Mouse (Mus musculus) embryo, embryonic 11.5 days (tissue): ENCODE results near the gene Polr3f.

Experiments
- DNase-seq: peaks from one replicate; pipeline ENCODE4 v3.0.0-alpha.2; 2012; ENCODE audit warnings: low read depth, low spot score

The Polr3f gene

DNA sequence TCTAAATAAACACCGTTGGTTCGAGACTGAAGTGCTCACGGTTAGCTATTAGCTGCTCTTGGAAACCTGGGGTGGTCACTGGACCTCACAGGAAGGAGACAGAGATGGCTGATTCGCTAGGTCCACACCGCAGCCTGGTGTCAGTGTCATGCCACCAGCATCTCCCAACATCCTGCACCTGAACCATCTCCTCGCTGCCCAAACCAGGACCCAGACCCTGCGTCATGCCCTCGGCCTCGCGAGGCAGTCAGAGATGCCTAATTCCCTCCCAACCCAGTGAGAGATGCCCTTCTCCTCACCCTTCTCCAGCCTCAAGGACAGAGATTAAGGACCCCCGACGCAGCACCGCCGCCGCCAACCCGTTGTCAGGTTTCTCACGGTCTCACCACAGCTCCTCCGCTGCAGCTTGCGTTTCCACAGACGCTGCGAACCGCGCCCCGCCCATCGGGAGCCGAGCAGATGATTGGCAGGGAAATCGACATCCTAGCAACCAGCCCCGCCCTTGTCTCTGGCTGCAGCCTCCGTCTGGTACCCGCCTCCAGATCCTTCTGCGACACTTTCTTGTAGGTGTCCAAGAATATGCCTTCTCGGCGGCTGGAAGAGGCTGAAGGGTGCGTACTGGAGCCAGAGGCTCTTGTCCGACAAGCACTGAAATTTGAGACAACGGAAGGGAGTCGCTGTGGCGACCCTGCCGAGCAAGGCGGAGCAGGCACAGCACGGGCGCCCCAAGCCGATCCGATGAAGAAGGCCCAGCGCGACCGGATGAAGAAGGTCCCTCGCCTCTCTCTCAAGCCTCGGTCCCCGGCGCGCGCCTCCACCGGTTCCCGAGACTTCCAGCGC lies at the start of gene Polr3f, which contains the start of gene Dzank1:
Gene Polr3f, plus strand, starts transcription at position 738 of the 840 bp plus-strand sequence.
Gene Dzank1, minus strand, starts transcription at position 434 of the 840 bp plus-strand sequence.
- peak; percentile 92 for DNase-seq

DNA sequence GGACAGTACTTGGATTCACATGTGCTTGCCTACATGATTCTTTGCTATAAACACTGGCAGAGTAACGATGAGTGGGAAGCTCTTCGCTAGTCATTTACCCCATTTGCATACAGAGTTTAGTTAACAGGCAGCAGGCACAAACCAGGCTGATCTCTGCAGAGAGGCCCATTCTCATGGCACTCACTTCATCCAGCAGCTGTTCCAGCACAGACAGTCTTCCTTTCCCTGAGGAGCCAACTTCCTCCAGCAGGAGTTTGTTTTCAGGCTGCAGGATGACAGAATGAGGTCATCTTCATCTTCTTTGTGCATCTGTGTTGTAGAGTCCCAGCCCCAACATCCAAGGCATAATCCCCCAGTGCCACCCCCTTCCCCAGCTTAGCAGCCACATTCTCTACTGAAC lies 48.1 kb upstream of the Polr3f start:
- DNase-seq, result no peak

DNA sequence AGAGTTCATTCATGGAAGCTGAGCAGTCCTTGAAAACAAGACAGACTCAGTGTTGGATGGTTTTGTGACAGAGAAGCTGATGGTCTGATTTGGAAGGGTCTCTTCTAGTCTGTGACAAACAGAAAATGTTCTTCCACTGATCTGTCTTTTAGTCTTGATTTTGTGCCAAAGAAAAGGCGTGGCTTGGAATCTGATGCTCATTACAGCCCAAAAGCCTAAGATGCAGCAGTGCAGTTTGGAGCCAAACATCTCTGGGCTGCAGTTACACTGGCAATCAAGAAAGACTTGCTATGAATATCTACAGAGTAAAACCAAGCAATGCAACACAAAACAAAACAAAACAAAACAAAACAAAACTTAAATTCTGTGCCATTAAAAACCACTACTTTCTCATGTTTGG lies 43.4 kb upstream of the Polr3f start:
- no peak for DNase-seq

DNA sequence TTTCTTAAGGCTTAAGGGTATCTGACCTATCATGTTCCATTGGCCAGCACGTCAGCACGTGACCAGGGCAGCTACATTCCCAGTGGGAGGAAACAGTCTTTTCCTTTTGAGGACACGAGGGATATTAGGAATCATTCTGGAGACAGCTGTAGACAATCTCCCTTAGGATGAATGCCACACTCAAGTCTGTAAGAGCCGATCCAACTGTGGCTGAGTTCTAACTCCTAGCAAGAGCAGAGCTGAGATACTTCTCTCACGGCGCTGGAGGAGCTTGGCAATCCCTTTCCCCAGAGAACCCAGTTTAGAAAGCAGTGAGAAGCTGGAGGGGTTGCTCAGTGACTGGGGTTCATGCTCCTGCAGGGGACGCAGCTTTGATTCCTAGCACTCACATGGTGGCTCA lies 42.1 kb upstream of the Polr3f start:
- DNase-seq, result no peak

DNA sequence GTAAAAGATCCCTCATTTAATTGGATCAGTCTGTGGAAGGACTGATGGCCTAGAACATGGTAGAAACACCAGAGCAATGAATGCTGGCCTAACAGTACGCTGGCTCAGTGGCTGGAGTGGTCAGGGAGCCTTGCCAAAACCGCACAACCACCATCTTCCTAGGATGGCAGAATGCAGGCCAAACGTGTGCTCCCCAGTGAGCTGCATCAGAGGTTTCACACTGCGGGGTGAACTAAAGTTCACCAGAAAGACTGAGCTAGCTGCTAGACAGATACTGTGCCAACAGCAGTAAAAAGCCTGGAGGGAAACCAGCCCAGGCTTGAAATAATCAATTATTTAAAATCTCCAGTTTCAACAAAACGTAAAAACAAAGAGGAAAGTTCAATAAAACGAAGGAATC lies 40.0 kb upstream of the Polr3f start:
- no peak for DNase-seq

DNA sequence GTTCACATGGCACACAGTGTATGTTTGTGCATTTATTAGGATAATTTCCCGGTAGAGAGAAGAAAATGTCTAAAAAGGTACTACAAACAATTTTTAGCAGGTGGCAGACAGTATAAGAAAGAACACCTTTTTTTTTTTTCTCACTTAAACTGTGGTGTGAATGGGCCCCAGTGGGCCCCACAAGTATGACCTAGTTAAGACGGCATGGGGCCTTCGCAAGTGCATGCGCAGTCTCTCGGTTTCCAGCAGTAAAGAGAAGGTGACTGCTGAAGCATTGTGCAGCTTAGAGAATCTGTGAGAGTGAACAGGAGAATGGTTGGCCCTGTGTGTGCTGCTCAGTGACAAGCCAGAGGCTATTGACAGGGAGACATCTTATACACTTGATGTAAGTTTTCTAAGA lies 38.2 kb upstream of the Polr3f start:
- DNase-seq, result no peak

DNA sequence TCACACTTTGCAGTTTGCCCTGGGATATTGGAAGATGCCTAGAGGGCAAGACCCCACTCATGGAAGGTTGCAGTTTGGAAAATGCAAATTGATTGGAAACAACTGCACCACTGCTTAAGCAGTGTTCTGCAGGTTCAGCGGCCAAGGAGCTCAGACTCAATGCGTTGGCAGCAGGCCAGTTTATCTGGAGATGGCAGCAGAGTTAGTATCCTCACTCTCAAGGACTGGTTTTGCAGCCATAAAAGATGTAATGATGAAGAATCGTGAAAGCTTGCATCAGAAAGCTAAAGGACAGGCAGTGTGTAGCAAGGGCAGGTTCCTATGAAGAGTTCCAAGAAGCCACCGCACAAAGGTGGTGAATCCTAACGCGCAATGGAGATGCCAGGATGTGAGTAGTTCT lies 25.4 kb upstream of the Polr3f start:
- no peak for DNase-seq

DNA sequence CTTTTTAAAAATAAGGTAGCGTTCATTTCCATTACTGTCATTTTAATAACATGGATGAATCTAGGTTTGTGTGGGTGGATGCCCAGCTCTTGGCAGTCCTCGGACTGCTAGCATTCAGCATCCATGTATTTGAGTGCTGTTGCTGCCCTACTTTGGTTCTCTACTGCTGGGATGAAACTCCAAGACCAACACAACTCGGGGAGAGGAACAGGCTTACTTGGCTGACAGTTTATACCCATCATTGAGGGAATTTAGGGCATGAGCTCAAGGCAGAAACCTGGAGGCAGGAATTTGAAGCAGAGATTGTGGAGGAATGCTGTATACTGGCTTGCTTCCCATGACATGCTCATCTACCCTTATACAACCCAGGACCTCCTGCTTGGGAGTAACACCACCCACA lies 12.9 kb upstream of the Polr3f start:
- no peak for DNase-seq

DNA sequence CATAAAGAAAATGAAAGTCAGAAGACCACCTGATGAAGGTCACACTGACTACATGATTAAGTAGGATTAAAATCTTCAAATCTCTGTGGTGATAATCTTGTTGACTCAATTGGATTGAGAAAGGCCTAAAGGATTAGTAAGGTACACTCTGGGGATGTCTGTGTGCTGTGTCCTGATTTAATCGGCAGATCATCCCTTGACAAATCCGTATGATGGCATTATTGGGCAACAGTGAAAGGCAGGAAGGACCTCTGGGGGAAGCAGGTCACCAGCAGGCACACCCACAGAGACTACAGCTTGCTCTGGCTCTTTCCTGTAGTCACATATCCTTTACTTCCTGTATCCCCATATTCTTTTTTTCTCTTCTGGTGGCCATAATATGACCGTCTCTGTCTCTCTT lies 7.7 kb upstream of the Polr3f start:
- DNase-seq, result no peak

DNA sequence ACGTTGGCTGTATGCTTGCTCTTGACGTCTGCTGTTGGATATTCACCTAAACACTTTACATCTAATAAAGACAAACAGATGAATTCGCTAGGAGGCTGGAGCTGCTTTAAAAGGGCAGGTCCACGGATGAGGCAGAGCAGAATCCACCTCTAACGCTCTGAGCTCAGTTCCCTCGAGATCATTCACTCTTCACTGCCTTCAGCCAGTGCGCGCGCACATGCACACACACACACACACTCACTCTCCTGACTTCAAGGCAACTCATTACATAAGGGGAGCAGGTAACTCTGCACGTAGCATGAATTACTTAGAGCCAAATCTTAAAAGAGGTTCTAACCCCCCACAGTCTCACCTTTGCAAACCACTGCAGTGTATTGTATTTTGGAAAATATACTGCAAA lies 1.7 kb upstream of the Polr3f start:
- no peak for DNase-seq

DNA sequence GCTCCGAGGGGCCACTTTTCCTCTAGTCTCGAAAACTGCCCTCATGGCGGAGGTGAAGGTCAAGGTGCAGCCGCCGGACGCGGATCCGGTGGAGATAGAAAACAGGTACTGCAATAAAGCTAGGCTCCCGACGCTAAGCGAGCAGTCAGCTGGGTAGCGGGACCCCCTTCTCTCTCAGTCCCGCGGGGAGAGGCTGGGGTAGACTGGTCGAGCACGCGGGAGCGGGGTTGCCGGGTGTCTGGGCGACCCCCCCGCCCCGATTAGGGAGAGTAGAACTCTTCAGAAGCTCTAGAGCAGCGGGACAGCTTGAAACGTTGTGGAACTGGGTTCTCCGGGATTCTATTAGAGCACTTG lies 280 bp downstream of the Polr3f start:
- DNase-seq, result no peak

DNA sequence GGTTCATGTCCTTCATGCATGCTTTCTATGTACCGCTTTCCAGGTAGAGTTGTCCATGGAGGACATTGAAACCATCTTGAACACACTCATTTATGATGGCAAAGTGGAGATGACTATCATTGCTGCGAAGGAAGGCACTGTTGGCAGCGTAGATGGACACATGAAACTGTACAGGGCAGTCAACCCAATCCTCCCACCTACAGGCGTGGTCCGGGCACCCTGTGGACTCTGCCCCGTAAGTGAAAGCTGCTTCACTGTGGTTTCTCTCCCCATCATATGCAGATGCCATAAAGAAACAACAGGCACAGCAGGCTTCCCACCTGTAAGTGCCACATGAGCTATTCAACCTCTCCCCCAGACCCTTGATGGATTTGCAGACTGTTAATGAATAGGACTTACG lies 9.6 kb downstream of the Polr3f start:
- DNase-seq, result no peak

DNA sequence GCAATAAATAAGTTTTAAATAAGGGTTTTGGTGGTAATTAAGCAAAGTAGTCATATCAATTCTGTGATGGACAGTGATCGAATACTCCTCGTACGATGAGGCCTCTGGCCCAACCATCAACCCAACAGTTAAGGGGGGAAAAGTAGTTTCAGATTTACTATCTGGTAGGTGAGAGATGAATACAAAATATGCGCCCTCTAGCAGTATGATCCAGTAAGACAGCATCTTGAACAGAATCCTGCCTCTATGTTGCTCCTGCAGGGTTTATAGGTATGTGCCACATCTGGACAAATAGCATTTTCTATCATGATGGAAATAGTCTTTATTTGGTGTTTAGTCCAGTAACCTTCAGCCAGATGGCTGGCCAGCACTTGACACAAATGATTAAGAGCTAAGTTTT lies 13.7 kb downstream of the Polr3f start:
- no peak for DNase-seq

DNA sequence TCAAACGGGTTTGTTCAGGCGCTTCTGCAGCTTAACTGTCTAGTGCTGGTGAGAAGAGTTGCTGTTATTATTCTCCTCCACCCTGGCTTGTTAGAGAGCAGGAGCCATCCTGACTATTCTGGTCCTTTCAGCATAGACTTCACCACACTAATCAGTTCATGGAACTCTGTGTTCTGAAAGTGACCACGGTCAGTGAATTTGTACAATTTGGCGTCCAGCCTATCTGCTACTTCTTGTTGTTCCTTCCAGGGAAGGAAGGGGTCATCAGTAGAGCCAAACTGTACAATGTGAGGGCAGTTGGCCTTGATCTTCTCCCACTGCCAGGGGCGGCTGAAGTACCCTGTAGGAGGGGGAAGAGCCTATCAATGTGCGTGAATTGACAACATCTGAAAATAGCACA lies 16.2 kb downstream of the Polr3f start:
- DNase-seq, result no peak

DNA sequence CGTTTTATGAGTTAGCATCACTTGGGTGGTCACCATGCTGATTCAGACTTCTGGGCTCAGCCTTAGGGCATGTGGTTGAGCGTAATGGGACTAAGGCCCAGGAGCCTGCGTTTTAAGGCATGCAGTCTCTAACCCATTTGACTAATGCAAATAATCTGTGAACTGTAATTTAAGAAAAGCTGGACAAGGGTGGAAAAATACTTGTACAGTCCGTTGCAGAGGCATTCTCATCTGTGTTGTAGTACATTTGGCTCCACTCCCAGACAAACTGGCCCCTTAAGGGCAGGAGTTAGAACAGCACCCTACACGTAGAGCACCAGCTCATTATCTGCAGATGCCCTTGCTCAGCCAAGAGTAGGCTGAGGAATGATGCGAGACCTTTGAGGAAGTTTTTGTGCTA lies 17.1 kb downstream of the Polr3f start:
- no peak for DNase-seq

DNA sequence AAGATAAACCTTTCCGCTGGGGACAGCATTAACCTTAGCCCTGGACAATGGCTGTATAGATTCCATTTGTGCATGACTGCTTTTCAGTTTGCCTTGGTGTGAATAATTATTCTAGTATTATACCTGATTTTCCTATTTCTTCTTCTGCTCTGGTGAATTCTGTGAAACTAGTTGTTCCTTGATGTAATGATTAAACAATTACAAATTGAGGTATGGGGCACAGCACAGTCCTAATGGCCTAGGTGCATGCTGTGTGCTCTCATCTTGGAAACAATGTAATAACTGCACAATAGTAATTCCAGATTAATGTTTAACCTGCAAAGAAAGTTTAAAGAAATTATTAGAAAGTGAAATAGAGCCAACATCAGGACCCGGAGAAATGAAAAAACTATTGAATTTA lies 17.5 kb downstream of the Polr3f start:
- no peak for DNase-seq

DNA sequence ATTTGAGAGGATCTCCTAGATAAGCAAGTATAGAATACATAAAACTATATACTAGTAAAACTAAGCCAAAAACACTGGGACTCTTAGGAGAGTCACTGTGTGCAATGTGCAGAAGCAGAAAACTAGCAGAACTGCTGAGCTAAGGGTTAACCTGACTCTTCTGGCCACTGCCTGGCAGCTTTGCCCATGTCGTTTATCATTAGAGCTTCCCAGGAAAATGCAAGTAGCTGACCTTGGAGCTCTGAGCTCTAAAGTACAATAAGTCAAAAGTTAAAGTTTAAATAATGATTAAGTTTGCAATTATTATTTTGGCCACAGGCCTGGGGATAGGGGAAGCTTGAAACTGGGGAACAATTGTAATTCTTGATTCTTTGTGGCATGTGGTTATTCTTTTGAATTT lies 18.0 kb downstream of the Polr3f start:
- DNase-seq, result no peak

DNA sequence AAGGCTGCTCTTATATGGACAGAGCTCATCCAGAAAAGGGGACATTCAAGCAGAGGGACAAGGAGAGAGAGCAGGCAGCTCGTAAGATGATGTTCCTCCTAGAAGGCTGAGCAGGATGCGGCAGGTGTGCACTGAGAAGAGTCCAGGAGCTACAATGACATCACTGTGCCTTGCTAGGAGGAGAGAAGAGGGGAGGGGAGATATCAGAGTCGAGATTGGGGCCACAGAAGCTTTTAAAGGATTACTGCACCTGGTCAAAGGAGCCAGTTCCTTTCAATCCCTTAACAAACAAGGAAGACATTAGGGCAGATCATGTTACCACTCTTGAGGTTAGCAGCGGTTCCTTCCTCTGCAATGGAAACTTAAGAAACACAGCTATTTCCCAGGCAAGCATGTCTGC lies 20.0 kb downstream of the Polr3f start:
- no peak for DNase-seq

DNA sequence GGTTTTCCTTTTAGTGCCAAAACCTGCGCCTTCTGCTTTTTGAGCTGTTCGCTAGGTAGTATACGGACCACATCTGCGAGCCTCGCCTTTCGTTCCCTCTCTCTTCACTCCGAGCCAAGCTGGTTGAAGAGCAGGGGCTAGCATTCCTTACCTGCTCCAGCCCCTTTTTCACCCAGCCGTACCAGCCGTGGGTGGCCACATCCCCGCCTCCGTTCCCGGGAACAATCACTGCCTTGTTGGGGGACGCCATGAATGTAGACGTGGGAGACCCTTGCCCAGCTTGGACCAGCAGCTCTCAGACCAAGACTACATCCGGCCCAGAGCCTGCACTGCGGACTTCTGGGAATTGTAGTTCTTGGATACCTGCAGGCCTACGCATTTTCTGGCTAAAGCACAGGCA lies 23.0 kb downstream of the Polr3f start, which contains the start of gene Rbbp9:
Gene Rbbp9, minus strand, starts transcription at position 341 of the 400 bp plus-strand sequence.
- peak; percentile 68 for DNase-seq

DNA sequence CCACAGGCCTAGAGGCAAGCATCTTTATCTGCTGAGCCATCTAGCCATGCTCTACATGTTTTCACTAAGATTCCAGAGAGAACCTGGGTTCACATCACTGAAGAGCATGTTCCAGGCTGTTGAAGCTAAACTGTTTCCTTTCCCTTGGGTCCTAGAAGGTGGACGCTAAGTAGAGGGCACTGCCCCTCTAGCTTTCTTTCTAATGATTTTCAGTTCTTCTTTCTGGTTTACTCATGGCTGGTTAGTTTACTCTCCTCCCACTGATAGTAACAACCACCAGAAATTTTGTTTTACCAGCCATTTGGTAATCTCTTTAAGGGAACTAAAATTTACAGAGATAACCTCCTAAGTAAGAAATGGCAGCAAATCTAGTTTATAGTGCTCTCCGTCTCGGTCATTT lies 26.4 kb downstream of the Polr3f start:
- no peak for DNase-seq

DNA sequence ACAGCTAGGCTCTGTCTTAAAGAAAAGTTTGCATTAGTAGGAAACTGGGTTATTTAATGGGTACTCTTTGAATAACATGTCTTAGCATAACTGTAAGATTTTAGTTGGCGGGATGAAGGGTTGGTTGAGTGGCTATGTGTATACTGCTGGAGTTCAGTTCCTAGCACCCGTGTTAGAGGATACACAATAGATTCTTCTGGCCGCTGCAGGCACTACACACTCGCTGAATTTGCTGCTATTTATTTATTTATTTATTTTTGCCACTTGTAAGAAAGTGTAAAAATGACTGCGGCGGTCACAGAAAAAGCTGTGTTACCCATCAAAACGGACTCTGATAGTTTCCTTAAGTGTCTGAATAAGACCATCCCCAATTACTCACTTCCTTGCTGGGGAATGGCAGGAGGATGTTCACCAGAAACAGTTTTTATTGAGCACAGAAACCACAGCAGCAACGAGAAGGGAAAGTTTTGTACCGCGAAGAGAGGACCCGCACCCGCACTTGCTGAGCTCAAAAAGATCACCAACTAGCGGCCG lies 27.8 kb downstream of the Polr3f start:
- no peak for DNase-seq

DNA sequence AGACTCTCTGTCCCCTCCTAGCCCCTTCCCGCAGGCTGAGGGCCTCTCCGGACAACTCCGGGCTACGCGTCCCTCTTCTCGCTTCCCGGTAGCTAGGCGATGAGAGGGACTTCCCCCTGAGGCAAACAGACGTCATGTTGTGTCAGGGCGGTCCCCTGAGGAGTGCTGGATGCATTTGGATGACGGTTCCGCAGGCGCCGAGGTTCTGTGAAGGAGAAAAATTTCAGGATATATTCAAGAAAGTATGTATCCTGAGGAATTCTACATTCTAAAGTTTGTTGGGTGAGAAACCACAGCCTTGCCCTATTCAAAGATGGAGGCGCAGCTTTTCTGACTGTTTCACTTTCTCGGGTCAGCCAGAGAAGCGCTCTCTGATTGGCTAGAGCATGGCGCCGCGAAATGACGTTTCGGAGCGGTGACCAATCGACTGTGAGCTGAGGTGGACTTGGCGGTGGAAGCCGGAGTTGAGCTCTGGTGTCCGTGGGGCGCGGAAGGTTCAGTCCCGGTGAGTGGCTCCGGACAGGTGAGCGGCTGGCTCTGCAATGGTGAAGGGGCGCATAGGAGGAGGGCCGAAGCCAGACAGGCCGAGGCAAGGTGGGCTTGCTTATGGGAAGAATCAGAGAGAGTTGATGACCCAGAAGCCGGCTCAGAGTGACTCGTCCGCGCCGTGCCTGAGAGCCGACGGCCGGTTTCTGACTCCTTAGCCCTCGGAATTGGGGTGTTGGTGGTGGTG lies 28.5 kb downstream of the Polr3f start, which contains the start of gene Sec23b:
Gene Sec23b, plus strand, starts transcription at position 410 of the 733 bp plus-strand sequence.
- peak; percentile 93 for DNase-seq

DNA sequence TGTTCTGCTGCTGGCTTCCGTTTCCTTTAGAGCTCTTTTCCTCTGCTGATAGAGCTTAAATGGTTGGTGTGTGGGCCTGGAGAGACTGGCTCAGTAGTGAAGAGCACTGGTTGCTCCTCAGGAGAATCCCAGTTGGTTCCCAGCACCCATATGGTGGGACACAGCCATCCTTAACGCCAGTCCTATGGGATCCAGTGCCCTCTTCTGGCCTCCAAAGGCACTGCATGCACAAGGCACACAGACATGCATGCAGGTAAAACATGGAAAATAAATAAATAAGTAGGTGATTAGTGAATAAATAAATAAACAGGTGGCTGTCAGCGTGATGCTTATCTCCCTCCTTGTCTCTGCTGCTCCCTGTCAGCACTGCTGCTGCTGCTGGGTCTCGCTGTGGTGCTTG lies 61.2 kb downstream of the Polr3f start:
- no peak for DNase-seq
